Mouse (Mus musculus) heart, embryonic 14.5 days (tissue): Measurements from ENCODE around the gene Ppp1r16b. TPM values are rescaled to one million over a fixed set of nuclear protein-coding genes. Genes with fewer than 3 reads are reported as not detected.
A peak's percentile ranks its signal among the peaks of the same experiment; 100 is the strongest.

Experiments used
- ATAC-seq: fragments of 200-750 bp; cut with Nextera tagmentation; 2 replicates; pipeline ENCODE4 v1.8.0; 2017; ENCODE audit warnings: low read depth, moderate TSS enrichment; ENCODE audit not compliant: insufficient number of reproducible peaks, insufficient read depth, low FRiP score
- H3K27ac ChIP-seq, 2 experiments: fragments of 200-500 bp in 1 of 2; fragments of 300-500 bp in 1 of 2; sonication (generic) in 1 of 2; replicated peaks in 1 of 2; 2 replicates each; pipeline ENCODE4 v1.5.1; 2012 to 2014; ENCODE audit warnings: low read depth in 2 of 2, low read length in 2 of 2, control low read depth in 1 of 2, mild to moderate bottlenecking in 1 of 2, mixed read lengths in 1 of 2; ENCODE audit not compliant: control insufficient read depth in 1 of 2, insufficient read depth in 1 of 2
- H3K27me3 ChIP-seq: fragments of 300-500 bp; sonication (generic); 2 replicates; pipeline ENCODE4 v1.6.1; 2014; ENCODE audit warnings: mild to moderate bottlenecking, low read length, control low read depth; ENCODE audit not compliant: control insufficient read depth, insufficient read depth
- H3K36me3 ChIP-seq: fragments of 300-500 bp; sonication (generic); 2 replicates; pipeline ENCODE4 v1.6.1; 2014; ENCODE audit warnings: mild to moderate bottlenecking, control low read depth, low read length, mixed read lengths; ENCODE audit not compliant: control insufficient read depth, insufficient read depth
- H3K4me1 ChIP-seq, 2 experiments: fragments of 200-500 bp in 1 of 2; fragments of 300-500 bp in 1 of 2; sonication (generic) in 1 of 2; 2 replicates each; pipeline ENCODE4 v1.6.1; 2012 to 2014; ENCODE audit warnings: low read length in 2 of 2, control low read depth in 1 of 2, mixed read lengths in 1 of 2; ENCODE audit not compliant: control insufficient read depth in 2 of 2, insufficient read depth in 2 of 2
- H3K4me2 ChIP-seq: fragments of 300-500 bp; sonication (generic); 2 replicates; pipeline ENCODE4 v1.6.1; 2014; ENCODE audit warnings: mild to moderate bottlenecking, low read length
- H3K4me3 ChIP-seq, 2 experiments: fragments of 200-500 bp in 1 of 2; fragments of 300-500 bp in 1 of 2; sonication (generic) in 1 of 2; 2 replicates each; pipeline ENCODE4 v1.5.1; 2012 to 2014; ENCODE audit warnings: low read length in 2 of 2, mild to moderate bottlenecking in 2 of 2, control low read depth in 1 of 2, low read depth in 1 of 2, moderate library complexity in 1 of 2; ENCODE audit not compliant: control insufficient read depth in 1 of 2, insufficient read depth in 1 of 2
- H3K9ac ChIP-seq: fragments of 300-500 bp; sonication (generic); 2 replicates; pipeline ENCODE4 v1.6.1; 2014; ENCODE audit warnings: mild to moderate bottlenecking, low read length
- H3K9me3 ChIP-seq: fragments of 300-500 bp; sonication (generic); 2 replicates; pipeline ENCODE4 v1.6.1; 2016; ENCODE audit warnings: low read length, control low read depth; ENCODE audit not compliant: control insufficient read depth
- WGBS: fragments of 180-500 bp; shearing (Covaris S2); extraction: QIAGEN DNeasy Blood & Tissue Kit; methylation state at CpG from one replicate; pipeline ENCODE4 v1.1.7; 2014; 5-methylcytosine and 5-hydroxymethylcytosine counted together
- polyA plus RNA-seq: library from polyadenylated mRNA; unstranded; fragments of >200 nt; fragmentation: Nextera tagmentation; extraction: Ambion mirVana; gene quantifications from 2 replicates; pipeline ENCODE4 v1.2.1, GENCODE M21; 2014

Gene Ppp1r16b
- polyA plus RNA-seq, 1 experiment from 2014 or later, result 4.7 TPM

- Histone ChIP-seq H3K4me2 (peak within 1 kb of the TSS; percentile 93), H3K4me1 (peaks cover 21 to 40% of the 10 kb centered on the region in 2 experiments), H3K9me3 (no peaks in the 10 kb centered on the region), H3K4me3 (peak within 1 kb of the TSS; percentile 71 to 84), H3K36me3 (peaks cover 5% of the 10 kb centered on the region), H3K9ac (peak within 1 kb of the TSS; percentile 89), H3K27ac (peak within 1 kb of the TSS; percentile 62 to 84), H3K27me3 (no peaks in the 10 kb centered on the region)
- peak; percentile 97 for ATAC-seq
- WGBS, result under 1% methylated on average over 46 of the region's 48 CpGs
These were observed 102.6 kb downstream of the Ppp1r16b start, which contains the start of gene Fam83d for GRCm38 (mm10) chr2:158767742-158768339. Gene Fam83d (plus strand): TSS chr2:158768093.

GRCm38 (mm10) chr2:158768350-158768749, 103.2 kb downstream of the Ppp1r16b start:
- Histone ChIP-seq H3K36me3 (peaks cover 8% of the 10 kb centered on the region), H3K27ac (peak overlapping the region; percentile 62 to 84), H3K4me1 (peaks cover 21 to 43% of the 10 kb centered on the region in 2 experiments), H3K4me3 (peak overlapping the region; percentile 71 to 84), H3K9me3 (no peaks in the 10 kb centered on the region), H3K27me3 (no peaks in the 10 kb centered on the region), H3K9ac (peak overlapping the region; percentile 89), H3K4me2 (peak overlapping the region; percentile 93)
- under 1% methylated on average over 37 of the region's 37 CpGs for WGBS
- ATAC-seq, result peak; percentile 12; the same call in 1 of the 2 replicates

- peaks cover 21 to 43% of the 10 kb centered on the region in 2 experiments for H3K4me1 ChIP-seq
- peak overlapping the region; percentile 89 for H3K9ac ChIP-seq
- peak overlapping the region; percentile 93 for H3K4me2 ChIP-seq
- no peaks in the 10 kb centered on the region for H3K9me3 ChIP-seq
- peak overlapping the region; percentile 62 to 84 for H3K27ac ChIP-seq
- H3K27me3 ChIP-seq, result no peaks in the 10 kb centered on the region
- H3K36me3 ChIP-seq, result peaks cover 12% of the 10 kb centered on the region
- peak overlapping the region; percentile 71 to 84 for H3K4me3 ChIP-seq
- ATAC-seq, result no peak
- 1% methylated on average over 5 of the region's 5 CpGs for WGBS
These were observed 103.6 kb downstream of the Ppp1r16b start for GRCm38 (mm10) chr2:158768771-158769170.

GRCm38 (mm10) chr2:158770126-158770757, 105.0 kb downstream of the Ppp1r16b start:
- Histone ChIP-seq H3K27ac (peak overlapping the region; percentile 36 to 37; a peak in 2 of 4 replicates), H3K9ac (peak overlapping the region; percentile 89), H3K9me3 (no peaks in the 10 kb centered on the region), H3K36me3 (peaks cover 16% of the 10 kb centered on the region), H3K4me1 (peaks cover 28 to 51% of the 10 kb centered on the region in 2 experiments), H3K27me3 (no peaks in the 10 kb centered on the region), H3K4me2 (peak overlapping the region; percentile 93), H3K4me3 (peak overlapping the region; percentile 71 to 84)
- 24% methylated on average over 13 of the region's 13 CpGs for WGBS
- no peak for ATAC-seq

GRCm38 (mm10) chr2:158771066-158771763, 106.0 kb downstream of the Ppp1r16b start:
- Histone ChIP-seq H3K36me3 (peaks cover 16% of the 10 kb centered on the region), H3K9ac (peak overlapping the region; percentile 89; the same call in 1 of the 2 replicates), H3K4me3 (peak overlapping the region in 1 of 2 experiments; percentile 84; a peak in 3 of 4 replicates), H3K4me1 (peaks cover 34 to 58% of the 10 kb centered on the region in 2 experiments), H3K4me2 (peak overlapping the region; percentile 93), H3K27me3 (no peaks in the 10 kb centered on the region), H3K9me3 (no peaks in the 10 kb centered on the region), H3K27ac (peak overlapping the region; percentile 12 to 40; a peak in 2 of 4 replicates)
- WGBS, result 33% methylated on average over 11 of the region's 11 CpGs
- no peak for ATAC-seq

- ATAC-seq, result no peak
- no peaks in the 10 kb centered on the region for H3K27me3 ChIP-seq
- no peak overlapping the region for H3K9ac ChIP-seq
- H3K4me2 ChIP-seq, result peak overlapping the region; percentile 5; the same call in 1 of the 2 replicates
- H3K4me1 ChIP-seq, result peaks cover 46 to 74% of the 10 kb centered on the region in 2 experiments
- peaks cover 16% of the 10 kb centered on the region for H3K36me3 ChIP-seq
- no peaks in the 10 kb centered on the region for H3K9me3 ChIP-seq
- 65% methylated on average over 13 of the region's 13 CpGs for WGBS
- no peak overlapping the region for H3K4me3 ChIP-seq
- no peak overlapping the region for H3K27ac ChIP-seq
These were observed 107.6 kb downstream of the Ppp1r16b start for GRCm38 (mm10) chr2:158772808-158773207.

GRCm38 (mm10) chr2:158774886-158775285, 109.7 kb downstream of the Ppp1r16b start:
- Histone ChIP-seq H3K9ac (peak overlapping the region; percentile 49; the same call in 1 of the 2 replicates), H3K4me3 (no peak overlapping the region), H3K4me2 (peak overlapping the region; percentile 41), H3K27ac (0 out of 4 replicates have a peak overlapping the region, but pooled peaks of 1 of the 2 experiments have one; percentile 27), H3K36me3 (peaks cover 21% of the 10 kb centered on the region), H3K4me1 (peaks cover 46 to 70% of the 10 kb centered on the region in 2 experiments), H3K9me3 (no peaks in the 10 kb centered on the region), H3K27me3 (no peaks in the 10 kb centered on the region)
- ATAC-seq, result no peak
- 21% methylated on average over 8 of the region's 8 CpGs for WGBS
